Mouse (Mus musculus) spleen, adult 2 months (tissue): ENCODE results near the gene Ctc1. TPM values are rescaled to one million over a fixed set of nuclear protein-coding genes. Genes with fewer than 3 reads are reported as not detected.
"Not testable (repeated sequence)": the region's sequence is repeated elsewhere in the genome, so short reads cannot be mapped to it uniquely, and the experiment has no call there.

Experiments used
- DNase-seq, 2 experiments: peaks; one replicate each; pipeline versions ENCODE4 v3.0.0 to v3.0.0-alpha.2; 2012 to 2021; ENCODE audit warnings: low spot score in 2 of 2, low read depth in 1 of 2
- H3K27ac ChIP-seq: fragments of 200-500 bp; 2 replicates; pipeline ENCODE4 v1.5.1; 2012; ENCODE audit warnings: low read length, inconsistent platforms; ENCODE audit not compliant: insufficient read depth
- H3K27me3 ChIP-seq: fragments of 200-500 bp; 2 replicates; pipeline ENCODE4 v1.6.1; 2012; ENCODE audit warnings: mild to moderate bottlenecking, moderate library complexity, low read length, inconsistent platforms; ENCODE audit not compliant: control insufficient read depth, insufficient read depth
- H3K36me3 ChIP-seq: fragments of 200-500 bp; 2 replicates; pipeline ENCODE4 v1.6.1; 2012; ENCODE audit warnings: mild to moderate bottlenecking, low read length, inconsistent platforms; ENCODE audit not compliant: control insufficient read depth, insufficient read depth
- H3K4me1 ChIP-seq: fragments of 200-500 bp; 2 replicates; pipeline ENCODE4 v1.6.1; 2011; ENCODE audit warnings: inconsistent platforms; ENCODE audit not compliant: control insufficient read depth, insufficient read depth, insufficient read length
- H3K4me3 ChIP-seq: fragments of 200-500 bp; 2 replicates; pipeline ENCODE4 v1.5.1; 2011; ENCODE audit warnings: mild to moderate bottlenecking, inconsistent platforms; ENCODE audit not compliant: insufficient read depth, insufficient read length; ENCODE audit errors: extremely low read depth
- CTCF ChIP-seq: fragments of 200-500 bp; IDR thresholded peaks from 2 replicates; pipeline ENCODE4 v1.5.1; 2011; ENCODE audit warnings: mild to moderate bottlenecking, inconsistent platforms; ENCODE audit not compliant: insufficient read depth, insufficient read length, insufficient replicate concordance; ENCODE audit errors: extremely low read depth
- POLR2A ChIP-seq: fragments of 200-500 bp; IDR thresholded peaks from 2 replicates; pipeline ENCODE4 v1.6.1; 2011; ENCODE audit warnings: low read depth, low read length, inconsistent platforms
- WGBS: fragments of 180-500 bp; shearing (Covaris S2); methylation state at CpG from one replicate; pipeline ENCODE4 v1.1.7; 2018; 5-methylcytosine and 5-hydroxymethylcytosine counted together
- polyA plus RNA-seq: library from polyadenylated mRNA; depleted of rRNA; stranded (reverse); fragments of >200 nt; gene quantifications from 2 replicates; pipeline ENCODE4 v1.2.3, GENCODE M21; 2012; rRNA removed

Gene Ctc1
- 27.2 and 30.4 TPM in 2 replicates for polyA plus RNA-seq

DNA sequence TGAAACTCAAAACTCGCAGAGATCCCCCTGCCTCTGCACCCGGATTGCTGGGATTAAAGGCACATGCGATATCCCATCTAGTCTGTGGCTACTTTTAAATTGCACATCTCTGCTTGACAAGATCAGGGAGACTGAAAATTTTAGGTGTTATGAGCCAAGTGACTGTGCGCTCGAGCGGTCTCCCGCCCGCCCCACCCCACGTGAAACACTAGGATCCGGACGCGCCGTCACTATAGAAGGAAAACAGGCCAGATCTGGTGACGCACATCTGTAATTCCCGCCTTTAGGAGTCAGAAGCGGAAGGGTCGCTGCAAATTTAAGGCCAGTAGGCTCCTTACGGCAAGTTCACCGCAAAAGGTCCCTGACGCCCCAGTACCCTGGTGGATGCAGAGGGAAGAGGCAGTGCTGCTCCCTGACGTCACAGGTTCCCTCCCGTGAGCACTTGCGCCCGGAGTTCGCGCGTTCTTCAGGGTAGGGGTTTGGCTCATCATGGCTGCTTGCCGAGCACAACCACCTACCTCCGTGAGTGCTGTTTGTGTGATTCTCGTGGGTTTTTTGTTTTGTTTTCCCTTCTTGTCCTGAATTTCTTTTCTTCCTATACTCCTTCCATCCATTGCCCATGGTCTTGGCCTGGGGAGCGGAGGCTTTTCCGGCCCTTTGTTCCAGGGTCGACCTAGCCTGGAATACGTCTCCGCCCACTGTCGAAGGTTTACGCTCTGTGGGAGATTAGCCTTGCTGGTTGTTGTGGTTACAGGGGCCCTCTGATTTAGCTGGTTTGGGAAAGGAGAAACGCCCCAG is at the start of gene Ctc1:
Gene Ctc1, plus strand, starts transcription at position 268 of the 798 bp plus-strand sequence.
- Histone ChIP-seq H3K27me3 (no peaks in the 10 kb centered on the region), H3K4me3 (peak within 1 kb of the TSS; percentile 88), H3K27ac (peak within 1 kb of the TSS; percentile 89), H3K36me3 (no peaks in the 10 kb centered on the region), H3K4me1 (peaks cover 5% of the 10 kb centered on the region)
- under 1% methylated on average over 38 of the region's 38 CpGs for WGBS
- peak; percentile 81 to 89 for DNase-seq
- TF ChIP-seq POLR2A (peak; percentile 76), CTCF (peak; percentile 59; the same call in 1 of the 2 replicates)

DNA sequence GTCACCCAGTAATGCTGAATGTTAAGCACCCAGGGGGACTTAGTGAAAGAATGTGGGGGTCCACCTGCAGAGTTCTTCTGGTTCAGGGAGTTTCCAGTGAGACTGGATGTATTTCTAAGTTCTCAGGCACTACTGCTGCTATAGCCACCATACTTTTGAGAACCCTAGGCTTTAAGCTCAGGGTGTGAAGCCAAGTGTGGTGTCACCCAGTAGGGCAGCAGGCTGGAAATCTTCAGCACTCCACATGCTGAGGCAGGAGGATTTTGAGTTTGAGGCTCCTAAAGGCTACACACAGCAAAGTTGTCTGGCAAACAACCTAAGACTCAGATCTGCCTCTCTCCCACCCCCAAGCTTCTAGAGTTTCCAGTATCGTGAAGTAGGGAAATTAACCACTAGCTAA is 49.2 kb upstream of the Ctc1 start:
- H3K27ac ChIP-seq = no peak overlapping the region
- no peaks in the 10 kb centered on the region for H3K36me3 ChIP-seq
- no peaks in the 10 kb centered on the region; the same call in 1 of the 2 replicates for H3K4me1 ChIP-seq
- DNase-seq = no peak
- WGBS = 39% methylated on average over 1 of the region's 1 CpGs
- H3K27me3 ChIP-seq = no peaks in the 10 kb centered on the region
- no peak overlapping the region for H3K4me3 ChIP-seq
- TF ChIP-seq POLR2A (no peak), CTCF (no peak)

DNA sequence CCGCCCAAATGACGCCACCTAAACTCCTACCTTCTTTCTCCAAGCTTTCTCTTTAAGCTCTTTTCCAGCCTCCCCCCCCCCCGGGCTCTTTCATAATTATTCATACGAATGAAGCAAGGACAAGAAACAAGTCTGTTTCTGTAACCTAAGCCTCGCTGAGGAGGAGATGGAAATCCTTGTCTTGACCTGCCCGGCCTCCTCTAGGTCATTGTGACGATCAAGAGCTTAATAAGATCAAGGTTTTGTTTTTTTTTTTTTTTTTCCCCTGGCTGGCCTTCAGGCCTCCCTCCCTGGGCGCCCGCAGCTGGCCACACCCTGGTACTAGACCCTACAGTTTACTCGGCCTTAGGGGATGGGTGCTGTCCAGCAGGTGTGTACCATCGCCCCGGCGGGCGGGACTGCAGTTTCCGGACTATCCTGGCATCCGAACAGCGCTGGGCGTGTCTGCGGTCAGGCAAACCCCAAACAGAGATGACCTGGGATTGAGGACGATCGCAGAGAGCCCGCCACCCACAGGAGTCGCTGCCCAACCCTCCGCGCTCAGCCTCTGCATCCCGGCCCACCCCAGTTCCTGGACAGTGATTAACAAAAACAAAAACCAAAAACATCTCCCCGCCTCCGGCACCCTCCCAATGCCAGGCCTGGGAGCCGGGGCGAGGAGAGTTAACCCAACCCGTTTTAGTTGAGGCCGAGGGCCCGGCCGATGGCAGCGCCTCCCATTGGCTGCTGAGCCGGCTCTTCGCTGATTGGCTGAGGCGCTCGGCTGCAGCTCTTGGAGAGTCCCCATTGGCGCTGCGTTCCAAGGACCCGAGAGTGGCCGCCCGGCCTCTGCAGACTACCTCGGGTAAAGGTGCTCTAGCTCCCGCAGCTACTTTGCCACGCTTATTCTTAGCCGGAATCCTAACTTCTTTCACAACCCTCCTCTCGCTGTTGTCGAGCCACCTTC is 48.1 kb upstream of the Ctc1 start, which contains the start of gene Slc25a35:
Gene Slc25a35, plus strand, starts transcription at position 795 of the 946 bp plus-strand sequence.
- 1% methylated on average over 50 of the region's 50 CpGs for WGBS
- peak; percentile 59 to 89 for DNase-seq
- TF ChIP-seq CTCF = no peak
- no peak for TF ChIP-seq POLR2A
- H3K4me1 ChIP-seq = no peaks in the 10 kb centered on the region; the same call in 1 of the 2 replicates
- no peaks in the 10 kb centered on the region for H3K36me3 ChIP-seq
- peak within 1 kb of the TSS; percentile 69 for H3K4me3 ChIP-seq
- H3K27ac ChIP-seq = peak within 1 kb of the TSS; percentile 65
- no peaks in the 10 kb centered on the region for H3K27me3 ChIP-seq

DNA sequence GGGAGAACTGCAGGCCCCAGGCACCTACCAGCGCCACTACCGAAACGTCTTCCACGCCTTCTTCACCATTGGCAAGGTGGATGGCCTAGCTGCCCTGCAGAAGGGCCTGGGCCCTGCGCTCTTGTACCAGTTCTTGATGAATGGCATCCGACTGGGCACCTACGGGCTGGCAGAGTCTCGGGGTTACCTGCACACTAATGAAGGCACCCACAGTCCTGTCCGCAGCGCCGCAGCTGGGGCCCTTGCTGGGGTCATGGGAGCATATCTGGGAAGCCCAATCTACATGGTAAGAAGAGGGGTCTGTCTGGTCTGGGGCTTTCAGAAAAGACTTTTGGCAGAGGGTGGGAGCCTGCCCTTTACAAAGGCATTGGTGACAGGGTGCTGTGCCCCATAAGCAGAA is 47.0 kb upstream of the Ctc1 start:
- no peak for TF ChIP-seq POLR2A
- no peak for TF ChIP-seq CTCF
- WGBS = 97% methylated on average over 11 of the region's 11 CpGs
- Histone ChIP-seq H3K4me1 (peaks cover 4% of the 10 kb centered on the region; the same call in 1 of the 2 replicates), H3K4me3 (no peak overlapping the region), H3K27me3 (no peaks in the 10 kb centered on the region), H3K36me3 (no peaks in the 10 kb centered on the region), H3K27ac (no peak overlapping the region)
- no peak for DNase-seq

DNA sequence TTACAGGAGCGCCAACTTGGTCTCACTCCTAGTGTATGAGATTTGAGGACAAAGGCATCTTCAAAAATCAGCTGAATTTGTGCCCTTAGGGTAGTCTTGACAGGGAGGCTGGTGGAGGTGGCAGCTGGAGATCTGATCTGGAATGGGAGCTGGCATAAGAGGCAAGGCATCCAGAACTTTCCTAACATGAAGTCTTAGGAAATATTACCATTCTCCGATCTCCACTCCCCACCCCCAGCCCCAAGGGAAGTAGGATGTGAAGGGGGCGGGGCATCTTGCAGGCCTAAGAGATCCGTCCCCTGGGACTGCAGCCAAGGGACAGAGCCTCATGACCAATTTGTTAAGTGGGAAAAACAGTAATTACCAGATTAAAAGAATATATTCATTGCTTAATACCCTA is 45.5 kb upstream of the Ctc1 start:
- WGBS = 85% methylated on average over 4 of the region's 4 CpGs
- DNase-seq = no peak
- Histone ChIP-seq H3K4me1 (peaks cover 4% of the 10 kb centered on the region; the same call in 1 of the 2 replicates), H3K27ac (no peak overlapping the region), H3K27me3 (no peaks in the 10 kb centered on the region), H3K4me3 (no peak overlapping the region), H3K36me3 (no peaks in the 10 kb centered on the region)
- TF ChIP-seq CTCF = no peak
- TF ChIP-seq POLR2A = no peak

DNA sequence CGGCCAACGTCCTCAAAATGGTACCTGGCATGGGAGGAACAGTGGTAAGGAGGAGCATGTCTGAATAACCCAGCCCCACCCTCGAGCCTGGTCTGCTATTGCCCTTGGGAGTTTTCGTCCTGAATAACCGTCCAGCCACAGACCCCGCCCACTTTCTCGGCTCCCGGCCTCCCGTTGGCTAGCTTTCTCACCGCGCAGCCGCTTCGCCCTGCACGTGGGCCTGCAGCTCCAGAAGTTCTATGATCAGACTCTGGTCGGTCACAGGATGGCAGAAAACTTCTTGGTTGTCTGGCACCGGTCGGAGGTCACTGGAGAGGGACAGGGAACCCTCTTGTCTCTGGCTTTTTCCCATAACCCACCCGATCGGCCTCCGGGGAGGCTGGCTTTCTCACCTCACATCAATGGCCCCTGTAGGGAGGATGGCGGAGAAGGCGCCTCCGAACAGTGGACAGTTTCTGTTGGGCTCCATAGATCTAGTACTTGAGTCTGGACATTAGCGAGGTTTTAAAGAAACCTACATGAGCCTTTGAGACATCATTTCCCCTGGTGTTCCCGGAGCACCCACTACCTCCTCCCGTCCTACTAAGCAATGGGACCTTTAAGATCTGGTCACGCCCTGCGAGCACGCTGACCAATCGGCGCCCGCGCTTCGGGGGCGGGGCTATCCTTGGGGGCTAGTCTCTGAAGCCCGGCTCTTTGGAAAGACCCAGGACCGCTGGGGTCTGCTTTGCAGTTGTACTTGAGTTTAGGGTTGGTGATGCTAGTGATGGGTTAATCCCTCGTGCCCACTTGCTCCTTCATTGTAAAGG is 42.3 kb upstream of the Ctc1 start:
- not testable (repeated sequence) for H3K36me3 ChIP-seq, H3K4me1 ChIP-seq, H3K27me3 ChIP-seq, H3K27ac ChIP-seq
- DNase-seq = peak; percentile 15 to 68
- H3K4me3 ChIP-seq = peak overlapping the region; percentile 47
- 1% methylated on average over 38 of the region's 38 CpGs for WGBS
